11 mouse cellular contexts compared by ENCODE assay signal in genomic region chr5:135851024-135851423, GRCm38 (mm10). TPM values are rescaled to one million over a fixed set of nuclear protein-coding genes. Genes with fewer than 3 reads are reported as not detected.
DNase-seq lines count a peak whose midpoint lies in the region; ATAC-seq lines count a peak whose summit lies in the region.
"Had no signal": no experiment of that assay in that cellular context is flagged by ENCODE, and none has a peak within 500 bp of the region (broad histone marks: within the 10 kb centered on the region; RNA-seq: fewer than 3 reads in every experiment).

No protein-coding gene starts in this region.

- H3K9me3 ChIP-seq in hindbrain, embryonic 12.5 days (replicated peaks) = no peaks in the 10 kb centered on the region
- H3K9me3 ChIP-seq in neural tube, embryonic 11.5 days (ENCODE audit: control insufficient read depth, low read length) = no peaks in the 10 kb centered on the region
- H3K9me3 ChIP-seq: heart, embryonic 13.5 days had no signal

- intact Hi-C loops in heart, postnatal 14 days (cut with DNase I) = no loop called here
- intact Hi-C loops in heart, postnatal 36 days (cut with DNase I) = no loop called here

- peaks cover 12% of the 10 kb centered on the region; the same call in 1 of the 2 replicates for H3K36me3 ChIP-seq in hindbrain, embryonic 12.5 days
- no peaks in the 10 kb centered on the region for H3K36me3 ChIP-seq in neural tube, embryonic 11.5 days (ENCODE audit: control insufficient read depth, insufficient read depth, low read length)
- H3K36me3 ChIP-seq: heart, embryonic 13.5 days had no signal

- 0% methylated on average over 15 of the region's 15 CpGs for WGBS in hindbrain, embryonic 12.5 days
- under 1% methylated on average over 15 of the region's 15 CpGs for WGBS in neural tube, embryonic 11.5 days

- peaks cover 34% of the 10 kb centered on the region for H3K27me3 ChIP-seq in hindbrain, embryonic 12.5 days
- H3K27me3 ChIP-seq in neural tube, embryonic 11.5 days (ENCODE audit: control insufficient read depth, insufficient read depth, low read length) = peaks cover 9% of the 10 kb centered on the region

- peak; percentile 94 for ATAC-seq in hindbrain, embryonic 12.5 days (ENCODE audit: low FRiP score)
- ATAC-seq in neural tube, embryonic 11.5 days (ENCODE audit: insufficient read depth, low FRiP score, low TSS enrichment) = peak; percentile 94
- ATAC-seq: Patski had no signal

- DNase-seq in heart, postnatal 14 days = peak; percentile 13 to 26
- DNase-seq in heart, postnatal 36 days = no peak
- DNase-seq in ZHBTc4 (ENCODE audit: low read depth, low spot score) = peak; percentile 82
- DNase-seq in neural tube, embryonic 11.5 days (ENCODE audit: low spot score) = peak; percentile 94
- DNase-seq in layer of hippocampus, postnatal 10 days (ENCODE audit: low spot score in 2 of 2) = no peak
- no peak for DNase-seq in layer of hippocampus, adult 18-20 months (ENCODE audit: low spot score in 2 of 2)
- no peak for DNase-seq in adrenal gland, adult 8-10 months

- H3K4me2 ChIP-seq in hindbrain, embryonic 12.5 days (replicated peaks) = peak overlapping the region; percentile 51
- peak overlapping the region; percentile 50 for H3K4me2 ChIP-seq in neural tube, embryonic 11.5 days (ENCODE audit: low read depth)
- H3K4me2 ChIP-seq: heart, embryonic 13.5 days had no signal

- H3K9ac ChIP-seq in hindbrain, embryonic 12.5 days = no peak overlapping the region
- peak overlapping the region; percentile 61 for H3K9ac ChIP-seq in neural tube, embryonic 11.5 days (ENCODE audit: low read length)
- H3K9ac ChIP-seq: heart, embryonic 13.5 days had no signal

- peak overlapping the region; percentile 13; the same call in 1 of the 2 replicates for H3K4me3 ChIP-seq in hindbrain, embryonic 12.5 days
- no peak overlapping the region for H3K4me3 ChIP-seq in neural tube, embryonic 11.5 days (ENCODE audit: low read depth, low read length)
- H3K4me3 ChIP-seq: heart, embryonic 13.5 days had no signal

- H3K27ac ChIP-seq in hindbrain, embryonic 12.5 days = peak overlapping the region; percentile 96
- peak overlapping the region; percentile 75 for H3K27ac ChIP-seq in neural tube, embryonic 11.5 days (ENCODE audit: low read depth, low read length)
- H3K27ac ChIP-seq: heart, embryonic 13.5 days had no signal

- H3K4me1 ChIP-seq in hindbrain, embryonic 12.5 days = peaks cover 39% of the 10 kb centered on the region
- peaks cover 17% of the 10 kb centered on the region; the same call in 1 of the 2 replicates for H3K4me1 ChIP-seq in neural tube, embryonic 11.5 days (ENCODE audit: control insufficient read depth, insufficient read depth, low read length)

RNA-seq across cellular contexts. Expression of gene Hspb1, which starts 36.7 kb away (rescaled TPM):
- 100 to 1,000 TPM; 271 to 306 TPM for total RNA-seq in heart, postnatal 14 days (2021)
- 100 to 1,000 TPM; 406 to 459 TPM for total RNA-seq in heart, postnatal 36 days (2021)
- polyA plus RNA-seq in hindbrain, embryonic 12.5 days (2016; fragmentation: Nextera tagmentation; extraction: Ambion mirVana) = 23.9 and 34.1 TPM in 2 replicates
- 28.9 and 30.5 TPM in 2 replicates for polyA plus RNA-seq in neural tube, embryonic 11.5 days (2014; fragmentation: Nextera tagmentation; extraction: Ambion mirVana)
- 1 to 10 TPM; 4.2 to 6.1 TPM for total RNA-seq in layer of hippocampus, postnatal 10 days (2021)
- 10 to 100 TPM; 16.7 to 22.4 TPM for total RNA-seq in layer of hippocampus, adult 18-20 months (2021)
- total RNA-seq in adrenal gland, adult 8-10 months (2022) = 100 to 1,000 TPM; 113 to 288 (median 256) TPM
- total RNA-seq: neutrophil, adult 5-6 weeks had no signal

RNA-seq across cellular contexts. Expression of gene Srrm3, which starts 44.3 kb away (rescaled TPM):
- under 1 TPM in 1 of 2 experiments, not detected in 1; 0.10 TPM for total RNA-seq in heart, postnatal 14 days (2021)
- not detected for total RNA-seq in heart, postnatal 36 days (2021)
- 63.6 and 63.8 TPM in 2 replicates for polyA plus RNA-seq in hindbrain, embryonic 12.5 days (2016; fragmentation: Nextera tagmentation; extraction: Ambion mirVana)
- 22.9 and 25.5 TPM in 2 replicates for polyA plus RNA-seq in neural tube, embryonic 11.5 days (2014; fragmentation: Nextera tagmentation; extraction: Ambion mirVana)
- 10 to 100 TPM; 62.6 to 72.2 TPM for total RNA-seq in layer of hippocampus, postnatal 10 days (2021)
- total RNA-seq in layer of hippocampus, adult 18-20 months (2021) = 10 to 100 TPM; 75.2 to 77.7 TPM
- total RNA-seq in adrenal gland, adult 8-10 months (2022) = 1 to 10 TPM; 2.4 to 8.4 (median 5.9) TPM
- total RNA-seq: neutrophil, adult 5-6 weeks had no signal

Comparison
In these comparisons a context has a peak if more than half of its experiments do, and no peak if none do; other contexts are left out.
1. DNase-seq: peak in heart, postnatal 14 days (2 of 2), ZHBTc4 (single experiment) and neural tube, embryonic 11.5 days (single experiment); none in heart, postnatal 36 days (0 of 2), layer of hippocampus, postnatal 10 days (0 of 2), layer of hippocampus, adult 18-20 months (0 of 2) and adrenal gland, adult 8-10 months (single experiment).
2. RNA of gene Hspb1, which starts 36.7 kb away (total RNA-seq): 406 to 459 TPM in heart, postnatal 36 days, 271 to 306 TPM in heart, postnatal 14 days and 113 to 288 TPM in adrenal gland, adult 8-10 months; 16.7 to 22.4 TPM in layer of hippocampus, adult 18-20 months and 4.2 to 6.1 TPM in layer of hippocampus, postnatal 10 days; every median in the first group is over 4 times any median in the second.
3. RNA of gene Srrm3, which starts 44.3 kb away (total RNA-seq): 75.2 to 77.7 TPM in layer of hippocampus, adult 18-20 months and 62.6 to 72.2 TPM in layer of hippocampus, postnatal 10 days; 2.4 to 8.4 TPM in adrenal gland, adult 8-10 months, 0.10 TPM in heart, postnatal 14 days and not detected in heart, postnatal 36 days; every median in the first group is over 4 times any median in the second.